Mouse (Mus musculus) liver, embryonic 15.5 days (tissue): ENCODE data around the gene Qtrt2. TPM values are rescaled to one million over a fixed set of nuclear protein-coding genes. Genes with fewer than 3 reads are reported as not detected.

ENCODE experiments used
- ATAC-seq: fragments of 200-750 bp; cut with Nextera tagmentation; 2 replicates; pipeline ENCODE4 v1.8.0; 2017; ENCODE audit warnings: moderate number of reproducible peaks, mild to moderate bottlenecking, moderate library complexity; ENCODE audit not compliant: insufficient read depth
- H3K27ac ChIP-seq: fragments of 300-500 bp; sonication (generic); replicated peaks from 2 replicates; pipeline ENCODE4 v1.5.1; 2015; ENCODE audit warnings: mild to moderate bottlenecking, inconsistent platforms
- H3K27me3 ChIP-seq: fragments of 300-500 bp; sonication (generic); 2 replicates; pipeline ENCODE4 v1.6.1; 2015; ENCODE audit warnings: mild to moderate bottlenecking, inconsistent platforms
- H3K36me3 ChIP-seq: fragments of 300-500 bp; sonication (generic); replicated peaks from 2 replicates; pipeline ENCODE4 v1.6.1; 2015; ENCODE audit warnings: moderate library complexity, mild to moderate bottlenecking, inconsistent platforms
- H3K4me1 ChIP-seq: fragments of 300-500 bp; sonication (generic); replicated peaks from 2 replicates; pipeline ENCODE4 v1.6.1; 2015; ENCODE audit warnings: inconsistent platforms
- H3K4me2 ChIP-seq: fragments of 300-500 bp; sonication (generic); 2 replicates; pipeline ENCODE4 v1.6.1; 2015; ENCODE audit warnings: moderate library complexity, mild to moderate bottlenecking, inconsistent platforms
- H3K4me3 ChIP-seq: fragments of 300-500 bp; sonication (generic); replicated peaks from 2 replicates; pipeline ENCODE4 v1.5.1; 2015; ENCODE audit warnings: mild to moderate bottlenecking, inconsistent platforms
- H3K9ac ChIP-seq: fragments of 300-500 bp; sonication (generic); 2 replicates; pipeline ENCODE4 v1.6.1; 2015; ENCODE audit warnings: moderate library complexity, mild to moderate bottlenecking, inconsistent platforms
- H3K9me3 ChIP-seq: fragments of 300-500 bp; sonication (generic); replicated peaks from 2 replicates; pipeline ENCODE4 v1.6.1; 2016; ENCODE audit warnings: inconsistent platforms
- WGBS: fragments of 180-500 bp; shearing (Covaris S2); methylation state at CpG from one replicate; pipeline ENCODE4 v1.1.7; 2015; ENCODE audit warnings: mixed read lengths; ENCODE audit not compliant: insufficient replicate concordance; 5-methylcytosine and 5-hydroxymethylcytosine counted together
- polyA plus RNA-seq: library from polyadenylated mRNA; unstranded; fragments of >200 nt; fragmentation: Nextera tagmentation; extraction: Ambion mirVana; gene quantifications from 2 replicates; pipeline ENCODE4 v1.2.1, GENCODE M21; 2015

Qtrt2 gene
- 4.4 and 5.5 TPM in 2 replicates for polyA plus RNA-seq

DNA sequence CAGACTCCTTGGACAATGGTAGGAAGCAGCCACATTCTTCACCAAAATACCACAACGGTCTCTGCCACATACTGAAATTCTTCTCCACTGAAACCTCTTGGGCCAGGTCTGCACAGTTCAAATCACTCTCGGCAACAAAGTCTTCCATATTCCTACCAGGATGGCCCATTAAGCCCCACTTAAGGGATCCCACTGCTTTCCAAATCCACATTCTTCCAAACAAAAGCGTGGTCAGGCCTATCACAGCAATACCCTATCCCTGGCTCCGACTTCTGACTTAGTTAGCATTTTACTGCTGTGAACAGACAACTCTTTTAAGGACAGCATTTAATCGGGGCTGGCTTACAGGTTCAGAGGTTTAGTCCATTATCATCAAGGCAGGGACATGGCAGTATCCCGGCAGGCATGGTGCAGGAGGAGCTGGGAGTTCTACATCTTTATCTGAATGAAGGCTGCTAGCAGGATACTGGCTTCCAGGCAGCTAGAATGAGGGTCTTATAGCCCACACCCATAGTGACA, at the start of gene Qtrt2:
Gene Qtrt2 (minus strand): TSS at position 469 of the 519 bp plus-strand sequence.
- Histone ChIP-seq H3K4me3 (no peak within 1 kb of the TSS), H3K4me2 (no peak within 1 kb of the TSS), H3K27ac (no peak within 1 kb of the TSS), H3K9ac (no peak within 1 kb of the TSS), H3K27me3 (no peaks in the 10 kb centered on the region), H3K36me3 (no peaks in the 10 kb centered on the region), H3K4me1 (no peaks in the 10 kb centered on the region), H3K9me3 (no peaks in the 10 kb centered on the region)
- no peak for ATAC-seq
- 61% methylated on average over 6 of the region's 6 CpGs for WGBS

DNA sequence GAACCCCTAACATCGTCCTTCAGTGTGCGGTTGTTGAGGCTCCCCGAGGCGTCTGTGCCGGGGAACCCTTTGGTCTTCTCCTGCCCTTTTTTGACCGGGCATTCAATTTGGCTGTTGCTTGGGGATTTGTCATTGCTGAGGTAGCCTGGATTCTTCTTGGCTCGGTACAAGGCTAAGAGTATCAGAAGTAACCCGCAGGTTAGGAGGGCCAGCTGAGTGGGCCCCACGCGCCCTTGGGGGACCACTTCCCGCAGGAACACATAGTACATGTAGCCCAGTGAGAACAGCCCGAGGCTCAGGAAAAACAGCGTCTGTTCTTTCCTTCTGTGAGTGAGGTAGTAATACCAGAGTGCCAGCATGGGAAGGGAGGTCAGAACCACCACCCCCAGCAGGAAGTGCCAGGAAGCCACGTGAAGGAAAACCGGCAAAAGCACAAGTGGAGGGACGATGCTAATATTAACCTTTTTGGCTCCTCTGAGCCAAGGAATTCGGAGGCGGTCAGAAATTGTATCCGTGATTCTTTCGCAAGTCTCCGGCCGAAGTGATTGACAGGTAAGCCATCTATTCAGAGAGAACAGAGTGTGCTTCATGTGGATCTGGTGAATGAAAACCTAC, 47.1 kb upstream of the Qtrt2 start:
- WGBS: 71% methylated on average over 22 of the region's 22 CpGs
- H3K36me3 ChIP-seq: no peaks in the 10 kb centered on the region
- no peak for ATAC-seq
- no peak overlapping the region for H3K4me3 ChIP-seq
- H3K27me3 ChIP-seq: peaks cover 10% of the 10 kb centered on the region
- no peak overlapping the region for H3K27ac ChIP-seq
- no peaks in the 10 kb centered on the region for H3K9me3 ChIP-seq
- no peaks in the 10 kb centered on the region for H3K4me1 ChIP-seq
- no peak overlapping the region for H3K4me2 ChIP-seq
- H3K9ac ChIP-seq: no peak overlapping the region

DNA sequence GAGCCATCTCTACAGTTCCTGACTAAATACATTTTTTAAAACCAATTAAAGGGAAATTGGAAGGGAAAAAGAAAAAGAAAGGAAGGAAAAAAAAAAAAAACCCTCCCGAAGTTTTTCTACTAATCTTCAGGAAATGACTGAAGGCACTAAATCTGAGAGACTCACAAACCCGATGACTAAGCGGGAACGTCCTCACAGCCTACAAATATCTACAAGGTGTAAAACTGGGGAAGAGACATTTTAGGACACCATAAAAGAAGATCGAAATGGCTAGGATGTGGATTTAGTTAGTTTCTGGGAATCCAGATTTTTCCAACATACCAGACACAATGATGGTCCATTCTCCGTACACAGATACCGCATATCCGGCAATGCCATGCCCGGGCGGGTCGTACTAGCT, 46.5 kb upstream of the Qtrt2 start:
- H3K27me3 ChIP-seq: peaks cover 5% of the 10 kb centered on the region; the same call in 1 of the 2 replicates
- H3K4me1 ChIP-seq: no peaks in the 10 kb centered on the region
- H3K27ac ChIP-seq: no peak overlapping the region
- WGBS: 73% methylated on average over 11 of the region's 11 CpGs
- no peak for ATAC-seq
- H3K36me3 ChIP-seq: no peaks in the 10 kb centered on the region
- H3K9ac ChIP-seq: no peak overlapping the region
- no peak overlapping the region for H3K4me2 ChIP-seq
- H3K9me3 ChIP-seq: no peaks in the 10 kb centered on the region
- no peak overlapping the region for H3K4me3 ChIP-seq

DNA sequence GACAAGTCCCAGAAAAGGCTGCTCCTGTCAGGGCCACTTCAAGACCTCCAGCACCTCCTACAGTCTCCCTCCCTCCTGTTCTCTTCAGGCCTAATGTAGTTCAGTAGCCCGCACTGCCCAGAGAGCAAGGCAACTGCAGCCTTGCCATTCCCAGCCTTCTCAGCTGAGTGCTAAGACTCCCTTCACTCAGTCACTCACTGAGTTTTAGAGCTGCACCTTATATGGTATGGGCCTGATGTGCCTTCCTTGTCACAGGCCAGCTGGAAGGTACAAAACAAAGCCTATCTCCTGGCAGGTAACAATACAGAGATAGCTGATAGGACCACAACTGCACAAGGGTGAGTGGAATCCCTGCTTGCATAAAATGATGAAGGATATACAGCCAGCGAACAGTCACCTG, 45.8 kb upstream of the Qtrt2 start:
- Histone ChIP-seq H3K4me3 (no peak overlapping the region), H3K4me1 (no peaks in the 10 kb centered on the region), H3K36me3 (no peaks in the 10 kb centered on the region), H3K9ac (no peak overlapping the region), H3K27me3 (peaks cover 2% of the 10 kb centered on the region; the same call in 1 of the 2 replicates), H3K9me3 (no peaks in the 10 kb centered on the region), H3K4me2 (no peak overlapping the region), H3K27ac (no peak overlapping the region)
- 73% methylated on average over 2 of the region's 2 CpGs for WGBS
- ATAC-seq: no peak

DNA sequence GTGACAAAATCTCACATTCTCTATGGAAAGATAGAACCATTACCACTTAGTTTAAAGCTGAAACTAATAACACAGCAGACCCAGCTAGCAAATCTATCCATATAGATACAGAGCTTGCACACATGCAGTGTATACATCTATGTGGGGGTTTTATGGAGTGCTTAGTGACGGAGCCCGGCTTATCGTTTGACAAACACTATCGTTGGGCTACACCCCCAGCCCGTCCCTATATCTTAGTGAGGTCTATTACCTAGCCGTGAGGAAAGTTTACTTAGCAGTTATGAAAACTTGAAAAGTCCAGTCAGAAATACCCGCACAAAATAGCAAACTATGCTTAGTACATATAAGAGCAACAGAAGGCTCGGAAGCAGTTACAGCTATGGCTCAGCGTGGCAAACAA, 45.1 kb upstream of the Qtrt2 start:
- Histone ChIP-seq H3K9me3 (no peaks in the 10 kb centered on the region), H3K4me2 (no peak overlapping the region), H3K27me3 (no peaks in the 10 kb centered on the region), H3K4me1 (no peaks in the 10 kb centered on the region), H3K36me3 (no peaks in the 10 kb centered on the region), H3K4me3 (no peak overlapping the region), H3K9ac (no peak overlapping the region), H3K27ac (no peak overlapping the region)
- ATAC-seq: no peak
- WGBS: 82% methylated on average over 9 of the region's 9 CpGs

DNA sequence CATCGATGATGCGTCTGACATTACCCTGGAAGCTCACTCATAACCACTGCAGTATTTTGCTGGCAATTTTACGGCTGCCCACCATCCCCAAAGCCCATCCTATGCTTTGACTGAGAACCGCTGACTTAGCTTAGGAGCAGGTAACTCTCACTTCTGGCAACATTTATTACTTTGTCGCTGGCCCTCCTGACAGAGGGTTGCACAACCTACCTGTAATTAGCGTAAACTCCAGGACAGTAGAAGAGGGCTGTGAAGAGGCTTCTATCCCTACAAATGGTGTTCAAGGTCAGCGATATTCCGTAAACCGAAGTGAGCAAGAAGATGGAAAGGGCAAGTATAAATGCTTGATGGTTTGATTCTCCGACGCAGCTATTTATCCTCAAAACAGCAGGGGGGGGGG, 44.6 kb upstream of the Qtrt2 start:
- H3K36me3 ChIP-seq: no peaks in the 10 kb centered on the region
- no peak overlapping the region for H3K9ac ChIP-seq
- no peaks in the 10 kb centered on the region for H3K27me3 ChIP-seq
- no peak overlapping the region for H3K27ac ChIP-seq
- H3K4me2 ChIP-seq: no peak overlapping the region
- ATAC-seq: no peak
- no peak overlapping the region for H3K4me3 ChIP-seq
- no peaks in the 10 kb centered on the region; the same call in 1 of the 2 replicates for H3K4me1 ChIP-seq
- WGBS: 82% methylated on average over 11 of the region's 11 CpGs
- no peaks in the 10 kb centered on the region for H3K9me3 ChIP-seq

DNA sequence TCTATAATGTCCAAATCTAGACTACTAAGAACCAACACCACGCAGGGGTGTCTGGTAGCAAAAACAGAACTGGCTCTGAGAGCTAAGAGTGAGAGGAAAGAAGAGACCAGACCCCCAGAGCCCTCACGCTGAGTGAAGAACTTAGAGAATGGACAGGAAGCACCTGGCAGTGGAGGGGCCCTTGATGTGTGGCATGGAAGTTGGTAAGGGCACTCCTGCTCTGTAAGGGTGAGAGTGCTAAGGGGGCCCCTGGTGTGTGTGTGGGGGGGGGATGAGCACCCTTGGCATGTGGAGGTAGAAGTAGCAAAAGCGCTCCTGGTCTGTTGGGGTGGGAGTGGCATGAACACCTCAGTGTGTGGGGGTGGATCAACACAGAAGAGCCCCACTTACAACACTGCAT, 43.8 kb upstream of the Qtrt2 start:
- H3K27ac ChIP-seq: no peak overlapping the region
- ATAC-seq: no peak
- H3K36me3 ChIP-seq: no peaks in the 10 kb centered on the region
- H3K9me3 ChIP-seq: no peaks in the 10 kb centered on the region
- H3K27me3 ChIP-seq: no peaks in the 10 kb centered on the region
- H3K4me3 ChIP-seq: no peak overlapping the region
- no peak overlapping the region for H3K4me2 ChIP-seq
- WGBS: 53% methylated on average over 3 of the region's 3 CpGs
- H3K4me1 ChIP-seq: no peaks in the 10 kb centered on the region; the same call in 1 of the 2 replicates
- H3K9ac ChIP-seq: no peak overlapping the region

DNA sequence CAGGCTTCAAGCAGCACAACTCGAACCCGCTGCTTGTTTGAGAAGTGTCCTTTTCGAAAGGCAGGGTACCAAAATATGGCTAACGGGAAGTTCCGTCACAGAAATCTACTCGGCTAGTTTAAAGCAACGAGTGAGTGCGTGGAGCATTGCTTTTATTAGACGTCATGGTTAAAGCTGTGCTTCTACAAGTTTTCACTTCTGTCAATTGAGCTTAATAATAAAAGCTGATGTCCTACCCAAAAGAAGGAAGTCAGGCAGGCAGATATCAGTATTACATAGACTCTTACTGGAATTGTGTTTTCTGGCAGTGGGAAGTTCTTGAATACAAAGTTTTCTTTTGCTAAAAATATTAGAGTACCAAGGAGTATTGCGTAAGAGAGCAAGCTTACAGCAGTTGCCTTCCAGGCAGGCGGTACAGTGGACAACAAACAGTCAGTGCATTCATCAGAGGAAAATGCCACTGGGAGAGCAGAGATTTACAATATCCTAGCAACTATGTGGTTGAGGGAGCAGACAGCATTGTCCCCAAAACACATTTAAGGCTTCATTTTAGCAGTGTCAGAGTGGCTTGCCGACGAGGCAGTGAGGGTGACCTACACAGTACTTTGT, 39.3 kb upstream of the Qtrt2 start:
- Histone ChIP-seq H3K27ac (no peak overlapping the region), H3K4me2 (no peak overlapping the region), H3K27me3 (no peaks in the 10 kb centered on the region), H3K9ac (no peak overlapping the region), H3K4me1 (no peaks in the 10 kb centered on the region; the same call in 1 of the 2 replicates), H3K9me3 (no peaks in the 10 kb centered on the region), H3K36me3 (no peaks in the 10 kb centered on the region), H3K4me3 (no peak overlapping the region)
- no peak for ATAC-seq
- 75% methylated on average over 13 of the region's 13 CpGs for WGBS

DNA sequence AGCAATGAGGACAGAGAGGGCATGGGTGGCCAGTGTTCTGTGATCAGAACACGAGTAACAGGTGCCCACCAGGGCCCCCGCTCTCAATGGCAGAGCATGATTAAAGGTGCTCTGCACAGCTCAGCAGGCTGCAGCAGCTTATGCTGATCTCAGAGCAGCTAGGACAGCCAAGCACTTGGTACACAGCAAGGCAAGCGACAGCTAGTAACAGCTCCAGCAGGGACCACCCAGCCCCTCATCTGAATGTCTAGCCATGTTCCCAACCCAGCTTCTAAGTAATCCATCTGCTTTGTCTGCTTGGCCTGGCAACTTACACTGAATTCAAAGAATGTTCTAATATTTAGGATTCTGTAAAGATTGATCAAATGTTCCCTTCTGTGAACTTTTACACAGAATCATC, 37.2 kb upstream of the Qtrt2 start:
- H3K27ac ChIP-seq: no peak overlapping the region
- 65% methylated on average over 3 of the region's 3 CpGs for WGBS
- H3K9ac ChIP-seq: no peak overlapping the region
- H3K27me3 ChIP-seq: no peaks in the 10 kb centered on the region
- H3K9me3 ChIP-seq: no peaks in the 10 kb centered on the region
- no peaks in the 10 kb centered on the region for H3K36me3 ChIP-seq
- H3K4me1 ChIP-seq: no peaks in the 10 kb centered on the region; the same call in 1 of the 2 replicates
- no peak overlapping the region for H3K4me2 ChIP-seq
- no peak overlapping the region for H3K4me3 ChIP-seq
- ATAC-seq: no peak

DNA sequence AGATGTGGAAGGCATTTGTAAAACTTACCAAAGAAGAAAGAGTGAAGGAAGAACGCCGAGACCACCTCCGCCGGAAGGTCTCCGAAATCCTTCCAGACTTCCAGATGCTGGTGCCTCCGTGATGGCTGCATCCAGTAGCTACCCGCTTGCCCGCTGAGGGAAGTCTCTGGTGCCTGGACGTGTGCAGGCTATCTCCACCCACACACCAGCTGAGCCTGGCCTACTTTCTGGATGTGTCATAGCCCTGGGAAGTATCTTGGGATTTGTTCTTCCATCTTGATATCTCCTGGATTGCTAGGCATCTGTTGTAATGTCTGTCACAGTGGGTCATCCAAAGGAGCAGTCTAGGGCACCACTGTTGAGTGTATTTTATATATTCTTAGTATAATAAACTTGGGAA, 36.7 kb upstream of the Qtrt2 start:
- H3K4me3 ChIP-seq: no peak overlapping the region
- no peak overlapping the region for H3K4me2 ChIP-seq
- H3K9ac ChIP-seq: no peak overlapping the region
- H3K27ac ChIP-seq: no peak overlapping the region
- no peaks in the 10 kb centered on the region; the same call in 1 of the 2 replicates for H3K4me1 ChIP-seq
- WGBS: 82% methylated on average over 9 of the region's 9 CpGs
- no peak for ATAC-seq
- H3K27me3 ChIP-seq: no peaks in the 10 kb centered on the region
- no peaks in the 10 kb centered on the region for H3K36me3 ChIP-seq
- no peaks in the 10 kb centered on the region for H3K9me3 ChIP-seq

DNA sequence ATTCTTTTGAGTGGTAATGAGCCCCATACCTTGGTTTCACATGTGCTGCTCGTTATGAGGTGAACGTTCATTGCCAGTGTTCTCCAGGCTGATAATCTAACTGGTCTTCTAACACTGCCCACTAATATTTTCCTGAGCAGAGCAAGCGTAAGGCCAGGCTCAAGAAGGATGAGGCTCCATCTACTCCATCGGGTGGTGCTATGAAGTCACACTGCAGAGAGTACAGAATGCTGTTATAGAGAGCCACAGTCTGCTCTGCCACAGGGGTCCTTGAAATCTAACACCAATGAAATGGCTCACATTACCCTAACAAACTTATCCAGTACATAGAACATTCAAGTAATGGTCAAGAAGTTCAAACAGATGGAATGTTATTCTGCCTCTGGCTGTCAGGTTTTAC, 31.4 kb upstream of the Qtrt2 start:
- H3K27ac ChIP-seq: no peak overlapping the region
- no peaks in the 10 kb centered on the region for H3K27me3 ChIP-seq
- no peak overlapping the region for H3K4me2 ChIP-seq
- ATAC-seq: no peak
- no peaks in the 10 kb centered on the region for H3K9me3 ChIP-seq
- H3K4me1 ChIP-seq: no peaks in the 10 kb centered on the region
- H3K4me3 ChIP-seq: no peak overlapping the region
- WGBS: 80% methylated on average over 4 of the region's 4 CpGs
- H3K36me3 ChIP-seq: no peaks in the 10 kb centered on the region
- no peak overlapping the region for H3K9ac ChIP-seq
